Mouse (Mus musculus) kidney, postnatal 25 days (tissue): ENCODE data around the gene Zfp64.

Experiments
- DNase-seq, 2 experiments: peaks; one replicate each; pipeline ENCODE4 v3.0.0; 2021; ENCODE audit warnings: mixed read lengths in 2 of 2

The Zfp64 gene

GRCm38 (mm10) chr2:168954835-168955716 lies at the start of gene Zfp64:
TSS of gene Zfp64 (minus strand) at chr2:168955587.
- DNase-seq: peak; percentile 90 to 95

GRCm38 (mm10) chr2:168992642-168993420 lies 37.4 kb upstream of the Zfp64 start:
- DNase-seq: peak; percentile 52 to 62

GRCm38 (mm10) chr2:168990957-168991356 lies 35.6 kb upstream of the Zfp64 start:
- no peak for DNase-seq

GRCm38 (mm10) chr2:168990061-168990753 lies 34.8 kb upstream of the Zfp64 start:
- peak in 1 of 2 experiments; percentile 44 for DNase-seq

GRCm38 (mm10) chr2:168988056-168988455 lies 32.7 kb upstream of the Zfp64 start:
- DNase-seq: no peak

GRCm38 (mm10) chr2:168987421-168987820 lies 32.0 kb upstream of the Zfp64 start:
- peak; percentile 30 to 63 for DNase-seq

GRCm38 (mm10) chr2:168981951-168982350 lies 26.6 kb upstream of the Zfp64 start:
- DNase-seq: no peak

- no peak for DNase-seq
Measured at GRCm38 (mm10) chr2:168981448-168981847, 26.1 kb upstream of the Zfp64 start.

GRCm38 (mm10) chr2:168980859-168981258 lies 25.5 kb upstream of the Zfp64 start:
- DNase-seq: peak in 1 of 2 experiments; percentile 46

GRCm38 (mm10) chr2:168979742-168980141 lies 24.4 kb upstream of the Zfp64 start:
- no peak for DNase-seq

- DNase-seq: peak in 1 of 2 experiments; percentile 48
Measured at GRCm38 (mm10) chr2:168978031-168978430, 22.6 kb upstream of the Zfp64 start.

GRCm38 (mm10) chr2:168970131-168970530 lies 14.7 kb upstream of the Zfp64 start:
- peak in 1 of 2 experiments; percentile 36 for DNase-seq

GRCm38 (mm10) chr2:168968136-168968925 lies 12.9 kb upstream of the Zfp64 start:
- DNase-seq: peak in 1 of 2 experiments; percentile 37

GRCm38 (mm10) chr2:168966525-168966924 lies 11.1 kb upstream of the Zfp64 start:
- no peak for DNase-seq

GRCm38 (mm10) chr2:168964849-168965248 lies 9.5 kb upstream of the Zfp64 start:
- no peak for DNase-seq

- peak in 1 of 2 experiments; percentile 6 for DNase-seq
Measured at GRCm38 (mm10) chr2:168961729-168962666, 6.6 kb upstream of the Zfp64 start.

GRCm38 (mm10) chr2:168960814-168961213 lies 5.4 kb upstream of the Zfp64 start:
- peak in 1 of 2 experiments; percentile 9 for DNase-seq

GRCm38 (mm10) chr2:168959339-168959885 lies 4.0 kb upstream of the Zfp64 start:
- DNase-seq: peak in 1 of 2 experiments; percentile 6

- DNase-seq: peak in 1 of 2 experiments; percentile 29
Measured at GRCm38 (mm10) chr2:168955850-168956346, 511 bp upstream of the Zfp64 start.

GRCm38 (mm10) chr2:168954376-168954775 lies 1.0 kb downstream of the Zfp64 start:
- peak in 1 of 2 experiments; percentile 34 for DNase-seq
